Mouse (Mus musculus): Measurements from ENCODE around the gene Actg1.

GRCm38 (mm10) chr11:120380271-120380670 is 31.9 kb upstream of the Actg1 start:
- TF ChIP-seq USF2 (conservative IDR thresholded peaks at IDR 0.05; ENCODE audit: low read depth, low read length) (no peak), MAX (IDR thresholded peaks at IDR 0.05; ENCODE audit: low read length) (no peak), EP300 (IDR thresholded peaks at IDR 0.05; ENCODE audit: low read length) (no peak), CTCF (conservative IDR thresholded peaks at IDR 0.05 in 1 of 2, IDR thresholded peaks at IDR 0.05 in 1 of 2; ENCODE audit: low read depth in 2 of 2, low read length in 2 of 2) (no peak), TBP (conservative IDR thresholded peaks at IDR 0.05; ENCODE audit: low read depth, low read length) (no peak), POLR2A (IDR thresholded peaks at IDR 0.05; ENCODE audit: low read depth, low read length) (no peak), MYC (IDR thresholded peaks at IDR 0.05; ENCODE audit: low read depth, low read length) (no peak), NRF1 (IDR thresholded peaks at IDR 0.05; ENCODE audit: low read depth, low read length) (no peak), NELFE (IDR thresholded peaks at IDR 0.05; ENCODE audit: low read depth, low read length) (no peak), JUND (conservative IDR thresholded peaks at IDR 0.05; ENCODE audit: low read depth, low read length) (no peak), ZMIZ1 (IDR thresholded peaks at IDR 0.05; ENCODE audit: low read depth, low read length) (no peak)

Data from CH12.LX (cell line).